Mouse (Mus musculus) induced T-regulatory cell, adult 2 months (primary cell): ENCODE results near the gene Vsig10.
"Not testable (repeated sequence)": the region's sequence is repeated elsewhere in the genome, so short reads cannot be mapped to it uniquely, and the experiment has no call there.

Source experiments
- DNase-seq: peaks from one replicate; pipeline ENCODE4 v3.0.0-alpha.2; 2012; ENCODE audit warnings: low read depth

Gene Vsig10

GRCm38 (mm10) chr5:117318741-117319629, at the start of gene Vsig10:
Gene Vsig10 (plus strand): TSS chr5:117319083.
- peak; percentile 57 for DNase-seq

GRCm38 (mm10) chr5:117269395-117269794, 49.5 kb upstream of the Vsig10 start:
- no peak for DNase-seq

GRCm38 (mm10) chr5:117271945-117272344, 46.9 kb upstream of the Vsig10 start:
- DNase-seq = no peak

- DNase-seq = peak; percentile 50
These were observed 44.1 kb upstream of the Vsig10 start for GRCm38 (mm10) chr5:117274817-117275216.

- DNase-seq = peak; percentile 28
These were observed 41.1 kb upstream of the Vsig10 start for GRCm38 (mm10) chr5:117277784-117278183.

- no peak for DNase-seq
These were observed 39.8 kb upstream of the Vsig10 start for GRCm38 (mm10) chr5:117278809-117279668.

- DNase-seq = no peak
These were observed 39.2 kb upstream of the Vsig10 start for GRCm38 (mm10) chr5:117279669-117280050.

GRCm38 (mm10) chr5:117281536-117281935, 37.3 kb upstream of the Vsig10 start:
- no peak for DNase-seq

GRCm38 (mm10) chr5:117282360-117282759, 36.5 kb upstream of the Vsig10 start:
- no peak for DNase-seq

GRCm38 (mm10) chr5:117284029-117284428, 34.9 kb upstream of the Vsig10 start:
- no peak for DNase-seq

GRCm38 (mm10) chr5:117284682-117285081, 34.2 kb upstream of the Vsig10 start:
- no peak for DNase-seq

- DNase-seq = no peak
These were observed 33.6 kb upstream of the Vsig10 start for GRCm38 (mm10) chr5:117285266-117285665.

- no peak for DNase-seq
These were observed 32.6 kb upstream of the Vsig10 start for GRCm38 (mm10) chr5:117286286-117286685.

GRCm38 (mm10) chr5:117286831-117287822, 31.8 kb upstream of the Vsig10 start, which contains the start of gene Pebp1:
Gene Pebp1 (minus strand): TSS chr5:117287625.
- peak; percentile 96 for DNase-seq

- no peak for DNase-seq
These were observed 29.2 kb upstream of the Vsig10 start for GRCm38 (mm10) chr5:117289646-117290045.

GRCm38 (mm10) chr5:117290081-117290480, 28.8 kb upstream of the Vsig10 start:
- DNase-seq = peak; percentile 32

GRCm38 (mm10) chr5:117291312-117291711, 27.6 kb upstream of the Vsig10 start:
- DNase-seq = no peak

- no peak for DNase-seq
These were observed 26.3 kb upstream of the Vsig10 start for GRCm38 (mm10) chr5:117292547-117292946.

GRCm38 (mm10) chr5:117293776-117294175, 25.1 kb upstream of the Vsig10 start:
- DNase-seq = not testable (repeated sequence)

- no peak for DNase-seq
These were observed 23.9 kb upstream of the Vsig10 start for GRCm38 (mm10) chr5:117295011-117295410.

GRCm38 (mm10) chr5:117302899-117303298, 16.0 kb upstream of the Vsig10 start:
- DNase-seq = no peak
